Mouse (Mus musculus) bone marrow, adult 2 months (tissue): Measurements from ENCODE around the gene Lrrtm3.

ENCODE experiments used
- CTCF ChIP-seq: fragments of 200-500 bp; IDR thresholded peaks from 2 replicates; pipeline ENCODE4 v1.5.1; 2011; ENCODE audit warnings: low read length, control low read depth; ENCODE audit not compliant: control insufficient read depth, insufficient read depth
- POLR2A ChIP-seq: fragments of 200-500 bp; IDR thresholded peaks from 2 replicates; pipeline ENCODE4 v1.6.1; 2011; ENCODE audit warnings: low read depth, mild to moderate bottlenecking, control low read depth, low read length, borderline replicate concordance; ENCODE audit not compliant: control insufficient read depth

DNA sequence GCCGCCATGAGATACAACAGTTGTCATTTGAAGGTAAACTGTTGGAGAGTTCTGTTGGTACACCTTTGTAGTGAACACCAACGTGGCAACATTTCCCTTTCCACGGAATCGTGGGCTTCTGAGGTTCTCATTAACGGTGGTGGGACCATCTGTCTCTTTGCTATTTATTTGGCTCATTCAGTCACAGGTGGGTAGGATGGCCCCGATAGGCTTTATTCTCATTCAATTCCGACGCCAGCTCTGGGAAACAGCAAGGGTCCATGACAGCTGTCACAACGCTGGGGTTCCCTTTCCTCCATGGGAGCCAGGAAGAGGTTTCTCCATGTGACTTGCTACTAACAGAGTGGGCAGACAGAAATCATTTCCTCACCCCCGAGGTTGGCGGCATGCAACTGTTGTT, 48.2 kb downstream of the Lrrtm3 start:
- TF ChIP-seq CTCF (no peak), POLR2A (no peak)
